Mouse (Mus musculus): Measurements from ENCODE around the gene Med1.
"Not testable (repeated sequence)": the region's sequence is repeated elsewhere in the genome, so short reads cannot be mapped to it uniquely, and the experiment has no call there.

Med1 gene

DNA sequence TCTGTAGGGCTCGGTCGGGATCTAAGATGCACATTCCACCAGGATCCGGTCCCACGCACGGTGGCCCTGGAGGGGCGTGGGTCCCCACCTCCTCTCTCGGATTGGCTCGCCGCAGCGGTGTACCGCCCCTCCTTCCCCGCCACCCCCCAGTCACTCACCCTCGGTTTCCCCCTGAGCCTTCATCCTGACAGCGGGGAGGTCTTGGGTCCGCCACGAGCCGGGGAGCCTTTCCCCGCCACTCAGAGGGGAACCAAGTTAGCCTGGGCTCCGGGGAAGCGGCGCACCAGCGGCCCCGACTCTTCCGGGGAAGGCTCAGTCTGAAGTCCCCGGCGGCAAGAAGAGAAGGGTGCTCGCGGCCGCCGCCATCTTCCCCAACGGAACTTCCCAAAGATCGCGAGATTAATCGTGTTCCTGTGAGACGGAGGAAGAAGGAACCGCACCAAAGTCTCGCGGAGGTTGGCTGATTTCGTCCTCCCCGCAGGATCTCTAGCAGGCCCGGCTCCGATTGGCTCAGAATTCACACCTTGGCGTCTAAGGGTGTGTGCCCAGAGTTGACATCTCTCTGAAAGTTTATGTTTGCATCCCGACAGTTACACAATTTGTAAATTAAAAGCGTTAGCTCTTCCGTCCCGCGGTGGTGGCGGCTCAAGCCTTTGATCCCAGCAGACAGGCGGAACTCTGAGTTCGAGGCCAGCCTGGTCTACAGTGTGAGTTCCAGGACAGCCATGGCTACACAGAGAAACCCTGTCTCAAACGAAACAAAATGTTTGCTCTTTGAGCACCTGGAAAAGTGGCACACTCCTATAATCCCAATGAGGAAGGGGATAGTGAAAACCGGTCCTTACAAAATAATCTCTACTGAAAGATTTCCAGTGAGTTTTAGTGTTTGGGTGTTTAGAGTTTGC is at the start of gene Med1:
Gene Med1, minus strand, starts transcription at position 393 of the 905 bp plus-strand sequence.
- peak; percentile 94 to 97 for DNase-seq

- DNase-seq, result no peak
Observed at GRCm38 (mm10) chr11:98238995-98239394, 45.9 kb upstream of the Med1 start.

DNA sequence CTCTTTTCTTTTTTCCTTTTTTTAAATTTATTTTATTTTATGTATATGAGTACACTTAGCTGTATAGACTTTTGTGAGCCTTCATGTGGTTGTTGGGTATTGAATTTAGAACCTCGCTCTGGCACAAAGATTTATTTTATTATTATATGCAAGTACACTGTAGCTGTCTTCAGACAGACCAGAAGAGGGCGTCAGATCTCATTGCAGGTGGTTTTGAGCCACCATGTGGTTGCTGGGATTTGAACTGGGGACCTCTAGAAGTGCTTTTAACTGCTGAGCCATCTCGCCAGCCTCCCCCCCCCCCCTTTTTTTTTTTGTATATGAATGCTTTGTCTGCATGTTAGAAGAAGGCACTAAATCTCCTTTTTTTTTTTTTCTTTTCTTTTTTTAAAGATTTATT is 45.3 kb upstream of the Med1 start:
- DNase-seq, result no peak

DNA sequence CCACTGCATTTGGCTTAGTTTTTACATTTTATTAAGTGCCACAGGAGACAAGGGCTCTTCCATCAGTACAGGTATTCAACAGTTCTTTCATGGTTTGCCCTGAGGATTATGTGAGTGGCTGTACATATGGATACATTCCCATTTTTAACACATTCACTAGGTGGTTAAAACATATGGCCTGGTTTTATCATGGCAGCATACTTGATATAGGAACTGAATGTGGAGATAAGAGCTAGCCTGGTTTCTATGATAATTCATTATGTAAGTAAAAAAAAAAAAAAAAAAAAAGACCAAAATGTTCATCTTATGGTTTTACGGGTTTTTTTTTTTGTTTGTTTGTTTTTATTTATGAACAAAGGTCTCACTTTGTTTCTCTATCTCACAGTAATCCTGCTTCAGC is 33.3 kb upstream of the Med1 start:
- DNase-seq, result no peak

DNA sequence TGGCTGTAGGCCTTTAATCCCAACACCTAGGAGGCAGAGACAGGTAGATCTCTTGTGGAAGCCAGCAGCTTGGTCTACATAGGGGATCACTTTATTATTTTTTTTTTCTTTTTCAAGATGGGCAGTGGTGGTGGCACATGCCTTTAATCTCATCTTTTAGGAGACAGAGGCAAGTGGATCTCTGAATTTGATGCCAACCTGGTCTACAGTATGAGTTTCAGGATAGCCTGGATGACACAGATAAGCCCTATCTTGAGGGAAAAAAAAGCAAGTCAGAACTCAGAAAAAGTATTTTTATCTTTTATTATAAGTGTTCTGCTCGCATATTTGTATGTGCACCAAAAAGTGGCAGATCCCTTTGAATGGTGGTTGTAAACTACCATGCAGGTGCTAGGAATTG is 20.2 kb upstream of the Med1 start:
- DNase-seq, result no peak

GRCm38 (mm10) chr11:98209661-98210060 is 16.6 kb upstream of the Med1 start:
- DNase-seq, result not testable (repeated sequence)

- not testable (repeated sequence) for DNase-seq
Observed at GRCm38 (mm10) chr11:98206281-98206680, 13.2 kb upstream of the Med1 start.

GRCm38 (mm10) chr11:98205463-98205862 is 12.4 kb upstream of the Med1 start:
- DNase-seq, result no peak

DNA sequence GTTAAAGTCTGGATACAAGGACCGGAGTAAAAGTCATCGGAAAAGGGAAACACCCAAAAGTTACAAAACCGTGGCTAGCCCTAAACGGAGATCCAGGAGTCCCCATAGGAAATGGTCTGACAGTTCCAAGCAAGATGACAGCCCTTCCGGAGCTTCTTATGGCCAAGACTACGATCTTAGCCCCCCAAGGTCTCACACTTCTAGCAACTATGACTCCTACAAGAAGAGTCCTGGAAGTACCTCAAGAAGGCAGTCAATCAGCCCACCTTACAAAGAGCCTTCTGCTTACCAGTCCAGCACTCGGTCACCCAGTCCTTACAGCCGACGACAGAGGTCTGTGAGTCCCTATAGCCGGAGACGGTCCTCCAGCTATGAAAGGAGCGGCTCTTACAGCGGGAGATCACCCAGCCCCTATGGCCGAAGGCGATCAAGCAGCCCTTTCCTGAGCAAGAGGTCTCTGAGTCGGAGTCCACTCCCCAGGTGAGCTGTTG is 10.9 kb upstream of the Med1 start:
- DNase-seq, result peak; percentile 16 to 18

GRCm38 (mm10) chr11:98203351-98203911 is 10.3 kb upstream of the Med1 start:
- no peak for DNase-seq

DNA sequence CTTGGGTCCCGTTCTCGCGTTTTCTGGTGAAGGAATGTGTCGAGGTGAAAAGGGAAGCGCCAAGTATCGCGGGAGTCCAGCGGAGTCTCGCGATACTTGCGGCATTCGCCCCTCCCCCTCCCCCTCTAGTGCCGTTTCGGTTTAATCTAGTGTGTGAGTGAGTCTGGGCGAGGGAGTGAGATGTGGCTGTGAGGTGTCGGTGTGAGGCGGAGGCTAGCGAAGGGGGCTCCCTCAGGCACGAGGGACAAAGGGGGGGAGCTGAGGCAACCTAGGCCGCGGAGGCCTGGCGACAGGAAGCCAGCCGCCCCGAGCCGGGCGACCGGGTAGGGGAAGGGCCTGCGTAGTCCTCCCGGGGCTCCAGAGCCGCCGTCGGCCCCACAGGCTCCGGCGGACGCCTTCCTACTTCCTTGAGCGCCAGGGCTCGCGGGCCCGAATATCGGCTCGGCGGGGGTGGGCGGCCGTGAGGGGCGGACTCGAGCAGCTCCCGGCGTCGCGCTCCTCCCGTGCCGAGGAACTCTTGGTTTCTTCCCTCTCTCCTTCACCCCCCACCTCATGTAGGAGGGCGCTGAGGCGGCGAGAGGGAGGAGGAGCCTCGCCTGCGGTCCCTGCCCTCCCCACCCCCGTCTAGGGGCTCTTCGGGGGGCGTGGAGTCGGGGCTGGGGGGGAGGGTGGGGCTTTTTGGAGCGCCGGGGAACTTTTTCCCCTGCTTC is 9.7 kb upstream of the Med1 start, which contains the start of gene Cdk12:
Gene Cdk12, plus strand, starts transcription at position 419 of the 710 bp plus-strand sequence.
- peak; percentile 95 to 97 for DNase-seq

DNA sequence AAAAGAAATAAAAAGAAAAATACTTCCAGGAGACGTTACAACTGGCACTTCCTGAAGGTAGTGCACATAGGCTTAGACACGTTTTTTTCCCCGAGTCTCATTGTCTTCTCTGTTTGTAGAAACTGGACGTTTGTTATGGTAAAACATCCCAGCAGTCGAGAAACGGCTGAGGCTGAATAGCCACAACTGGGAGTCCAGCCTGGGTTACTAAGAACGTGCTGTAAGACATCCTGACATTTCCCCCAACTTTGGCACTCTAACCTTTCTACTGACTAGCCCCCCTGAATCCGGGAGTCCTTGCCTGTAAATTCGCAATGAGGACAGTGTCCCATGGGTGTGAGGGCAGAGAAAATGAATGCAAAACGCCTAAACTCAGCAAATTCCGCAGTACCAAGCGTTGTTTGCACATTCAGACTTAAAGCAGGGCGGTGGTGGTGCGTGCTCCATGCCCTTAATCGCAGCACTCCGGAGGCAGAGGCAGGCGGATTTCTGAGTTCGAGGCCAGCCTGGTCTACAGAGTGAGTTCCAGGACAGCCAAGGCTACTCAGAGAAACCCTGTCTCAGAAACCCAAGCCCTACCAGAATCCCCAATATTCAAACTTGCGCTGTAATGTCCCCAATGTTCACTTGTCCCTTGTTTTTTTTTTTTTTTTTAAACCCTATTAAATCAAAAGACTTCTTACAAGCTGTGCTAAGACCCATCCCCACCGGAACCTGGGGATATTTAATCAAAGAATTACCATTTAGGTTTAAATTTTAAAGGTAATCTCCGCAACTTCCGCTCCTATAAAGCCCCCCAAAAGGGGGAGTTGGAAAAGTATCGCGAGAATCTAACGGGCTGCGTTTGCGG is 8.9 kb upstream of the Med1 start:
- peak; percentile 16 to 32 for DNase-seq

- DNase-seq, result peak in 1 of 2 experiments; percentile 14
Observed at GRCm38 (mm10) chr11:98190820-98191219, 2.3 kb downstream of the Med1 start.

DNA sequence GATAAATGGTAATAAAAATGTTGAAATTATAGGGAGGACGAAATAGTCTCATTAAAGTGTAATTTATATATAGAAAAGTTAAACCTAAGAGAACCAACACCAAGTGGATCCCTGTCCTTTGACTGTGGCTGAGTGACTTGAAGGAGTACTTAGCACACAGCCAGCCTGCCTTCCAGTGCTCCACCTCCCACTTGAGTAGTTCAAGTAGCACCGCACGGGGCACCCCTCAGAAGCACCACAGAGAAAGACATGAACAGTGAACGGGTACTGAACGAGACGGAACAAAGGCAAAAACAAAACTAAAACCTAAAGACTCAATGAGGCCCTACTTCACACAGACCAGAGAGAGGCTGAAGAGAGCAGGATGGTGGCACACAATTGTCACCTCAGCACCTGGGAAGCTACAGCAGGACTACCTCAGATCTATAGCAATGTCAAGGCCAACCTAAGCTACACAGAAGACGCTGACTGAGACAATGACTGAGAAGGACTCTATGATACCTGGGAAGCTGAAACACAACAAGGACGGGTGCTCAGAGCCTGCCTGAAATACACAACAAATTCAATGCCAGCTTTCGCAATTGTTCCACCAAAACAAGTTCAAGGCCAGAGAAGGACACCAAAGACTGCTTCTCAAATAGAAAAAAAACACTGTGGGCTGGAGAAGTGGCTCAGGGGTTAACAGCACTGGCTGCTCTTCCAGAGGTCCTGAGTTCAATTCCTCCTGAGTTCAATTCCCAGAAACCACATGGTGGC is 5.3 kb downstream of the Med1 start:
- DNase-seq, result peak; percentile 66 to 78

- not testable (repeated sequence) for DNase-seq
Observed at GRCm38 (mm10) chr11:98182149-98182548, 10.9 kb downstream of the Med1 start.

- no peak for DNase-seq
Observed at GRCm38 (mm10) chr11:98168400-98168799, 24.7 kb downstream of the Med1 start.

GRCm38 (mm10) chr11:98155094-98155493 is 38.0 kb downstream of the Med1 start:
- DNase-seq, result no peak

GRCm38 (mm10) chr11:98150625-98151156 is 42.4 kb downstream of the Med1 start:
- DNase-seq, result no peak

GRCm38 (mm10) chr11:98149786-98150624 is 43.1 kb downstream of the Med1 start, which contains the start of gene Fbxl20:
Gene Fbxl20 (minus strand): TSS chr11:98150403.
- peak; percentile 91 to 93 for DNase-seq

- peak; percentile 93 to 94 for DNase-seq
Observed at GRCm38 (mm10) chr11:98149304-98149750, 43.8 kb downstream of the Med1 start.
